Mouse (Mus musculus) heart, adult 8-10 months (tissue): Measurements from ENCODE around the gene Irak2. TPM values are rescaled to one million over a fixed set of nuclear protein-coding genes. Genes with fewer than 3 reads are reported as not detected.

Experiments used
- microRNA-seq: library from miRNA; unstranded; fragments of <30 nt; microRNA quantifications from one replicate; pipeline ENCODE4 v1.2.0, GENCODE M21; 2022
- total RNA-seq, 4 experiments: library from RNA; stranded (reverse); gene quantifications; 2 replicates each; pipeline ENCODE4 v1.2.4; 2022

Gene Irak2
- total RNA-seq, 4 experiments from 2014 or later, result 8.1 to 13.5 (median 10.6) TPM

Small RNAs within 50 kb of the gene (microRNA-seq; reads per million reads assigned to microRNA genes)
- not detected for gene Mir7042

Other genes starting within 250 kb of the Irak2 start
- gene Ttll3, start 249.2 kb upstream of the Irak2 start, total RNA-seq, result 1 to 10 TPM in 1 of 4 experiments, under 1 TPM in 3; 0.44 to 1.0 (median 0.76) TPM
- gene Rpusd3, start 219.1 kb upstream of the Irak2 start, total RNA-seq, result 10 to 100 TPM in 3 of 4 experiments, 1 to 10 TPM in 1; 8.2 to 11.7 (median 11.2) TPM
- 1 to 10 TPM; 3.1 to 5.7 (median 4.6) TPM for gene Cidec, start 202.7 kb upstream of the Irak2 start, total RNA-seq
- 10 to 100 TPM; 21.0 to 21.4 (median 21.1) TPM for gene Jagn1, start 195.9 kb upstream of the Irak2 start, total RNA-seq
- 1 to 10 TPM in 2 of 4 experiments, under 1 TPM in 2; 0.60 to 2.0 (median 1.1) TPM for gene Il17re, start 180.0 kb upstream of the Irak2 start, total RNA-seq
- gene Il17rc, start 167.0 kb upstream of the Irak2 start, total RNA-seq, result 1 to 10 TPM; 5.6 to 9.9 (median 7.5) TPM
- 10 to 100 TPM; 53.9 to 63.4 (median 59.2) TPM for gene Creld1, start 155.2 kb upstream of the Irak2 start, total RNA-seq
- gene Prrt3, start 136.5 kb upstream of the Irak2 start, total RNA-seq, result not detected
- 10 to 100 TPM; 56.4 to 60.9 (median 57.3) TPM for gene Emc3, start 106.8 kb upstream of the Irak2 start, total RNA-seq
- gene Fancd2, start 106.8 kb upstream of the Irak2 start, total RNA-seq, result under 1 TPM; 0.06 to 0.79 (median 0.18) TPM
- not detected for gene Fancd2os, start 37.8 kb upstream of the Irak2 start, total RNA-seq
- 10 to 100 TPM; 68.5 to 83.3 (median 75.0) TPM for gene Brk1, start 33.7 kb upstream of the Irak2 start, total RNA-seq
- gene Vhl, start 14.5 kb upstream of the Irak2 start, total RNA-seq, result 10 to 100 TPM in 1 of 4 experiments, 1 to 10 TPM in 3; 8.4 to 10.7 (median 9.4) TPM
- gene Tatdn2, start 58.6 kb downstream of the Irak2 start, total RNA-seq, result 10 to 100 TPM; 65.8 to 83.6 (median 69.8) TPM
- gene Ghrl, start 81.4 kb downstream of the Irak2 start, total RNA-seq, result not detected
- 10 to 100 TPM; 68.8 to 72.3 (median 71.1) TPM for gene Sec13, start 102.3 kb downstream of the Irak2 start, total RNA-seq